Mouse (Mus musculus) ES-Bruce4 (cell line): ENCODE results near the gene Rasgef1b.

ENCODE experiments used
- CTCF ChIP-seq: IDR thresholded peaks from one replicate; pipeline ENCODE4 v1.8.1; 2011; ENCODE audit warnings: low read depth, low read length
- EP300 ChIP-seq: IDR thresholded peaks from 2 replicates; pipeline ENCODE4 v1.6.1; 2011; ENCODE audit warnings: low read depth, low read length; ENCODE audit not compliant: insufficient read depth
- POLR2A ChIP-seq: IDR thresholded peaks from one replicate; pipeline ENCODE4 v1.8.1; 2011; ENCODE audit warnings: low read length; ENCODE audit not compliant: insufficient read depth

- TF ChIP-seq POLR2A: no peak
- TF ChIP-seq CTCF: no peak
- TF ChIP-seq EP300: no peak
Observed at GRCm38 (mm10) chr5:99414293-99414692, 314.6 kb downstream of the Rasgef1b start.
